In the genomic region with DNA sequence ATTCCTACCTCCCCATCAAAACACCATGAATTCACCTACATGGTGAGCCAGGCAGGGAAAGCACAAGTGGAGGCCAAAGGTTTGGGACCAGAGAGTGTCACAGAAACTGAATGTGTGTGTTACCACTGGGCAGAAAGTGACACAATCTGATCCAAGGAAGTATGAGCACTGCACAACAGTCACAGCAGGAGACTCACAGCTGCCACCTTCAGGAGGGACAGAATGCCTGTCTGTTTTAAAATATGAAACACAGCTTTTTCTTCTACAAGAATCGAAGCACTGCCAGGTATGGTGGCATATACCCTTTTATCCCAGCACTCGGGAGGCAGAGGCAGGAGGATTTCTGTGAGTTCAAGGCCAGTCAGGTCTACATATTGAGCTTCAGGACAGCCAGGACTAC, we compare ENCODE assay signal across 23 mouse cellular contexts. TPM values are rescaled to one million over a fixed set of nuclear protein-coding genes. Genes with fewer than 3 reads are reported as not detected.
DNase-seq lines count a peak whose midpoint lies in the region; ATAC-seq and TF ChIP-seq lines count a peak whose summit lies in the region.
"Had no signal": no experiment of that assay in that cellular context is flagged by ENCODE, and none has a peak within 500 bp of the region (broad histone marks: within the 10 kb centered on the region; RNA-seq: fewer than 3 reads in every experiment).

No protein-coding gene starts in this region.

- no peaks in the 10 kb centered on the region for H3K4me1 ChIP-seq in embryonic facial prominence, embryonic 11.5 days (ENCODE audit: control insufficient read depth, insufficient read depth, low read length)
- H3K4me1 ChIP-seq in embryonic facial prominence, embryonic 10.5 days: no peaks in the 10 kb centered on the region
- H3K4me1 ChIP-seq in kidney, postnatal 0 days (replicated peaks; ENCODE audit: insufficient read depth, low read length): no peaks in the 10 kb centered on the region
- H3K4me1 ChIP-seq in stomach, postnatal 0 days (replicated peaks; ENCODE audit: control insufficient read depth, insufficient read depth): no peaks in the 10 kb centered on the region
- H3K4me1 ChIP-seq: hindbrain, embryonic 12.5 days; limb, embryonic 13.5 days; midbrain, embryonic 10.5 days had no signal

- peaks cover 25% of the 10 kb centered on the region for H3K36me3 ChIP-seq in embryonic facial prominence, embryonic 11.5 days (replicated peaks; ENCODE audit: control insufficient read depth, insufficient read depth, low read depth, low read length)
- H3K36me3 ChIP-seq in embryonic facial prominence, embryonic 10.5 days (replicated peaks): peaks cover 100% of the 10 kb centered on the region
- peaks cover 88% of the 10 kb centered on the region for H3K36me3 ChIP-seq in kidney, postnatal 0 days (ENCODE audit: insufficient read depth, low read length)
- H3K36me3 ChIP-seq in stomach, postnatal 0 days (ENCODE audit: control insufficient read depth, insufficient read depth, low read length): peaks cover 63% of the 10 kb centered on the region

- ATAC-seq in embryonic facial prominence, embryonic 11.5 days (replicated peaks; ENCODE audit: insufficient number of reproducible peaks, low FRiP score, low TSS enrichment, low read depth): no peak
- no peak for ATAC-seq in kidney, postnatal 0 days (replicated peaks; ENCODE audit: low FRiP score, low read depth)
- ATAC-seq in stomach, postnatal 0 days (ENCODE audit: low FRiP score, low TSS enrichment): no peak
- ATAC-seq: forebrain, embryonic 14.5 days had no signal

- H3K4me2 ChIP-seq in embryonic facial prominence, embryonic 11.5 days (ENCODE audit: low read depth, low read length): no peak overlapping the region
- no peak overlapping the region for H3K4me2 ChIP-seq in kidney, postnatal 0 days (ENCODE audit: low read length)
- no peak overlapping the region for H3K4me2 ChIP-seq in stomach, postnatal 0 days (replicated peaks; ENCODE audit: low read depth)
- H3K4me2 ChIP-seq: heart, embryonic 15.5 days; hindbrain, embryonic 12.5 days; limb, embryonic 13.5 days had no signal

- TF ChIP-seq CTCF in kidney, postnatal 0 days (IDR thresholded peaks at IDR 0.05; ENCODE audit: low read depth): peak; percentile 38; the same call in 1 of the 2 replicates
- peak; percentile 57 for TF ChIP-seq CTCF in stomach, postnatal 0 days (IDR thresholded peaks at IDR 0.05; ENCODE audit: low read depth)

- H3K27ac ChIP-seq in embryonic facial prominence, embryonic 11.5 days (replicated peaks; ENCODE audit: low read depth, low read length): no peak overlapping the region
- no peak overlapping the region for H3K27ac ChIP-seq in embryonic facial prominence, embryonic 10.5 days (replicated peaks)
- H3K27ac ChIP-seq in kidney, postnatal 0 days: no peak overlapping the region
- no peak overlapping the region for H3K27ac ChIP-seq in stomach, postnatal 0 days (replicated peaks)
- H3K27ac ChIP-seq: hindbrain, embryonic 12.5 days; limb, embryonic 13.5 days; midbrain, embryonic 10.5 days had no signal

- peak; percentile 3 for DNase-seq in embryonic facial prominence, embryonic 11.5 days (ENCODE audit: low spot score)
- no peak for DNase-seq in embryonic facial prominence, embryonic 10.5 days (ENCODE audit: low spot score)
- no peak for DNase-seq in kidney, postnatal 0 days (ENCODE audit: low spot score)
- DNase-seq in kidney, postnatal 4 days: no peak
- peak; percentile 18 for DNase-seq in thymus, postnatal 4 days
- no peak for DNase-seq in thymus, postnatal 0 days (ENCODE audit: low spot score)
- no peak for DNase-seq in stomach, postnatal 0 days (ENCODE audit: low spot score)
- DNase-seq in frontal cortex, postnatal 14 days (ENCODE audit: low spot score in 2 of 2): no peak
- DNase-seq: adrenal gland, adult 8-10 months; cerebellum, adult 18-20 months; heart, adult 11 months; kidney, postnatal 10 days; lung, adult 18-20 months; lung, postnatal 36 days; thymus, adult 2 months had no signal

- H3K9me3 ChIP-seq in embryonic facial prominence, embryonic 11.5 days (replicated peaks; ENCODE audit: control insufficient read depth, low read length): no peaks in the 10 kb centered on the region
- no peaks in the 10 kb centered on the region for H3K9me3 ChIP-seq in embryonic facial prominence, embryonic 10.5 days
- no peaks in the 10 kb centered on the region for H3K9me3 ChIP-seq in kidney, postnatal 0 days (replicated peaks; ENCODE audit: low read length)
- no peaks in the 10 kb centered on the region for H3K9me3 ChIP-seq in stomach, postnatal 0 days (ENCODE audit: control insufficient read depth, low read length)
- H3K9me3 ChIP-seq: heart, embryonic 15.5 days; hindbrain, embryonic 12.5 days; limb, embryonic 13.5 days; midbrain, embryonic 10.5 days had no signal

- no peak overlapping the region for H3K4me3 ChIP-seq in embryonic facial prominence, embryonic 11.5 days (ENCODE audit: low read depth, low read length)
- no peak overlapping the region for H3K4me3 ChIP-seq in embryonic facial prominence, embryonic 10.5 days
- H3K4me3 ChIP-seq in kidney, postnatal 0 days (replicated peaks; ENCODE audit: low read depth, low read length): no peak overlapping the region
- H3K4me3 ChIP-seq in stomach, postnatal 0 days (ENCODE audit: low read depth, low read length): no peak overlapping the region
- H3K4me3 ChIP-seq: heart, embryonic 15.5 days; hindbrain, embryonic 12.5 days; limb, embryonic 13.5 days; midbrain, embryonic 10.5 days had no signal

- no peaks in the 10 kb centered on the region for H3K27me3 ChIP-seq in embryonic facial prominence, embryonic 11.5 days (ENCODE audit: control insufficient read depth, insufficient read depth, low read length)
- no peaks in the 10 kb centered on the region for H3K27me3 ChIP-seq in embryonic facial prominence, embryonic 10.5 days (replicated peaks; ENCODE audit: low read depth, poor library complexity, severe bottlenecking)
- no peaks in the 10 kb centered on the region for H3K27me3 ChIP-seq in kidney, postnatal 0 days (ENCODE audit: insufficient read depth, low read length)
- H3K27me3 ChIP-seq in stomach, postnatal 0 days (ENCODE audit: control insufficient read depth, insufficient read depth, low read length): no peaks in the 10 kb centered on the region
- H3K27me3 ChIP-seq: heart, embryonic 15.5 days; hindbrain, embryonic 12.5 days; limb, embryonic 13.5 days had no signal

- 92% methylated on average over 2 of the region's 2 CpGs for WGBS in embryonic facial prominence, embryonic 11.5 days
- 92% methylated on average over 2 of the region's 2 CpGs for WGBS in embryonic facial prominence, embryonic 10.5 days
- 84% methylated on average over 2 of the region's 2 CpGs for WGBS in kidney, postnatal 0 days
- 81% methylated on average over 2 of the region's 2 CpGs for WGBS in stomach, postnatal 0 days

- no peak overlapping the region for H3K9ac ChIP-seq in embryonic facial prominence, embryonic 11.5 days (replicated peaks; ENCODE audit: low read length)
- H3K9ac ChIP-seq in kidney, postnatal 0 days (ENCODE audit: low read depth, low read length): no peak overlapping the region
- no peak overlapping the region for H3K9ac ChIP-seq in stomach, postnatal 0 days (ENCODE audit: low read length)
- H3K9ac ChIP-seq: heart, embryonic 15.5 days; hindbrain, embryonic 12.5 days; limb, embryonic 13.5 days had no signal

- no peak for TF ChIP-seq EP300 in stomach, postnatal 0 days (optimal IDR thresholded peaks at IDR 0.05)

RNA-seq across cellular contexts. Expression of a gene that starts 47.8 kb away (rescaled TPM):
- not detected in 2 replicates for polyA plus RNA-seq in embryonic facial prominence, embryonic 11.5 days (2014; fragmentation: Nextera tagmentation; extraction: Ambion mirVana)
- polyA plus RNA-seq in embryonic facial prominence, embryonic 10.5 days (2016; fragmentation: Nextera tagmentation; extraction: Ambion mirVana): not detected in 2 replicates
- 0.11 and 0.16 TPM in 2 replicates for polyA plus RNA-seq in kidney, postnatal 0 days (2015; fragmentation: Nextera tagmentation; extraction: Ambion mirVana)
- not detected in 2 replicates for polyA plus RNA-seq in thymus, postnatal 0 days (2015; fragmentation: Nextera tagmentation; extraction: Ambion mirVana)
- not detected in 2 replicates for polyA plus RNA-seq in stomach, postnatal 0 days (2015; fragmentation: Nextera tagmentation; extraction: Ambion mirVana)
- polyA plus RNA-seq: forebrain, embryonic 14.5 days; heart, embryonic 15.5 days; hindbrain, embryonic 12.5 days; intestine, embryonic 14.5 days; limb, embryonic 13.5 days; midbrain, embryonic 10.5 days; neural tube, embryonic 14.5 days; stomach, embryonic 14.5 days had no signal

RNA-seq across cellular contexts. Expression of a gene that starts 52.3 kb away (rescaled TPM):
- polyA plus RNA-seq in embryonic facial prominence, embryonic 11.5 days (2014; fragmentation: Nextera tagmentation; extraction: Ambion mirVana): 15.0 and 16.1 TPM in 2 replicates
- polyA plus RNA-seq in embryonic facial prominence, embryonic 10.5 days (2016; fragmentation: Nextera tagmentation; extraction: Ambion mirVana): 16.2 and 18.2 TPM in 2 replicates
- polyA plus RNA-seq in kidney, postnatal 0 days (2015; fragmentation: Nextera tagmentation; extraction: Ambion mirVana): 11.9 TPM in 2 replicates
- 12.0 and 14.6 TPM in 2 replicates for polyA plus RNA-seq in thymus, postnatal 0 days (2015; fragmentation: Nextera tagmentation; extraction: Ambion mirVana)
- 5.9 and 6.1 TPM in 2 replicates for polyA plus RNA-seq in stomach, postnatal 0 days (2015; fragmentation: Nextera tagmentation; extraction: Ambion mirVana)

Comparison
In these comparisons a context has a peak if more than half of its experiments do, and no peak if none do; other contexts are left out.
1. DNase-seq: peak in embryonic facial prominence, embryonic 11.5 days (single experiment) and thymus, postnatal 4 days (single experiment); none in embryonic facial prominence, embryonic 10.5 days (single experiment), kidney, postnatal 0 days (single experiment), kidney, postnatal 4 days (0 of 2), thymus, postnatal 0 days (single experiment), stomach, postnatal 0 days (single experiment) and frontal cortex, postnatal 14 days (0 of 2).